Mouse (Mus musculus) E14TG2a.4 (cell line): ENCODE results near the gene Ctf2.

Experiments used
- H3K27me3 ChIP-seq: 2 replicates; pipeline ENCODE4 v1.6.1; 2014; ENCODE audit warnings: low read length, control low read depth; ENCODE audit not compliant: insufficient read depth
- H3K36me3 ChIP-seq: 2 replicates; pipeline ENCODE4 v1.6.1; 2014; ENCODE audit warnings: low read length, control low read depth; ENCODE audit not compliant: insufficient read depth
- H3K4me1 ChIP-seq: replicated peaks from 2 replicates; pipeline ENCODE4 v1.6.1; 2014; ENCODE audit warnings: low read depth, low read length, control low read depth
- H3K4me3 ChIP-seq: replicated peaks from 2 replicates; pipeline ENCODE4 v1.5.1; 2014; ENCODE audit warnings: mild to moderate bottlenecking, low read length
- H3K9me3 ChIP-seq: 2 replicates; pipeline ENCODE4 v1.6.1; 2014; ENCODE audit warnings: low read length, control low read depth
- CTCF ChIP-seq: conservative IDR thresholded peaks from 2 replicates; pipeline ENCODE4 v1.5.1; 2014; ENCODE audit warnings: low read length
- NANOG ChIP-seq: IDR thresholded peaks from 2 replicates; pipeline ENCODE4 v1.6.1; 2014; ENCODE audit warnings: borderline replicate concordance, low read length, mixed read lengths
- POU5F1 ChIP-seq: IDR thresholded peaks from 2 replicates; pipeline ENCODE4 v1.6.1; 2014; ENCODE audit warnings: low read length, borderline replicate concordance

The Ctf2 gene

GRCm38 (mm10) chr7:127674977-127675376 is 57.0 kb downstream of the Ctf2 start:
- no peak overlapping the region for H3K4me3 ChIP-seq
- H3K27me3 ChIP-seq, result no peaks in the 10 kb centered on the region
- H3K4me1 ChIP-seq, result peaks cover 41% of the 10 kb centered on the region
- H3K9me3 ChIP-seq, result no peaks in the 10 kb centered on the region
- TF ChIP-seq CTCF (peak; percentile 79), POU5F1 (no peak)
- H3K36me3 ChIP-seq, result no peaks in the 10 kb centered on the region

DNA sequence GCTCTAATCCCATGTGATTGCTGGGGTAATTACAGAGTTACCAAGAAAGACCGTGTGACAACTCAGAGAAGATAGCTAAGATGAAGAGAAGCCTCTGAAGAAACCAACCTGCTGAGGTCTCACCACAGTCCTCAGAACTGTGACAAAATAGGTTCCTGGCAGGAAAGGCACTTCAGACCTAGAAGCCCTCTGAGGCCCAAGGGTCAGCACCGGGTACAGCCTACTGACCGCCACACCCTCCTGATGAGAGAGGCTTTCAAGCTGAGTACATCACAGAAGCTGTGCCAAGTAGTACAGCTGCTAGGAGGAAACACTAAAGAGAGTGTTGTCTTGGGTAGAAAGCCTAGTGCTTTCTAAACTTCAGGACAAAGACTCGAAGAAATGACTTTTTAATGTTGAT is 59.2 kb downstream of the Ctf2 start:
- TF ChIP-seq CTCF, result no peak
- TF ChIP-seq POU5F1, result no peak
- TF ChIP-seq NANOG, result no peak
- Histone ChIP-seq H3K4me3 (no peak overlapping the region), H3K27me3 (no peaks in the 10 kb centered on the region), H3K36me3 (no peaks in the 10 kb centered on the region), H3K9me3 (no peaks in the 10 kb centered on the region), H3K4me1 (peaks cover 41% of the 10 kb centered on the region)

GRCm38 (mm10) chr7:127671880-127672774 is 59.8 kb downstream of the Ctf2 start:
- TF ChIP-seq NANOG (no peak), CTCF (no peak), POU5F1 (no peak)
- Histone ChIP-seq H3K27me3 (no peaks in the 10 kb centered on the region), H3K9me3 (no peaks in the 10 kb centered on the region), H3K4me3 (no peak overlapping the region), H3K4me1 (peaks cover 48% of the 10 kb centered on the region), H3K36me3 (no peaks in the 10 kb centered on the region)
